Mouse (Mus musculus) liver, postnatal 0 days (tissue): ENCODE data around the gene Myod1.

Experiments used
- CTCF ChIP-seq: sonication (generic); IDR thresholded peaks from 2 replicates; pipeline ENCODE4 v1.5.1; 2016; ENCODE audit warnings: antibody characterized with exemption, low read depth
- EP300 ChIP-seq: IDR thresholded peaks from 2 replicates; pipeline ENCODE4 v1.6.1; 2016; ENCODE audit warnings: antibody characterized with exemption, low read depth, mild to moderate bottlenecking

DNA sequence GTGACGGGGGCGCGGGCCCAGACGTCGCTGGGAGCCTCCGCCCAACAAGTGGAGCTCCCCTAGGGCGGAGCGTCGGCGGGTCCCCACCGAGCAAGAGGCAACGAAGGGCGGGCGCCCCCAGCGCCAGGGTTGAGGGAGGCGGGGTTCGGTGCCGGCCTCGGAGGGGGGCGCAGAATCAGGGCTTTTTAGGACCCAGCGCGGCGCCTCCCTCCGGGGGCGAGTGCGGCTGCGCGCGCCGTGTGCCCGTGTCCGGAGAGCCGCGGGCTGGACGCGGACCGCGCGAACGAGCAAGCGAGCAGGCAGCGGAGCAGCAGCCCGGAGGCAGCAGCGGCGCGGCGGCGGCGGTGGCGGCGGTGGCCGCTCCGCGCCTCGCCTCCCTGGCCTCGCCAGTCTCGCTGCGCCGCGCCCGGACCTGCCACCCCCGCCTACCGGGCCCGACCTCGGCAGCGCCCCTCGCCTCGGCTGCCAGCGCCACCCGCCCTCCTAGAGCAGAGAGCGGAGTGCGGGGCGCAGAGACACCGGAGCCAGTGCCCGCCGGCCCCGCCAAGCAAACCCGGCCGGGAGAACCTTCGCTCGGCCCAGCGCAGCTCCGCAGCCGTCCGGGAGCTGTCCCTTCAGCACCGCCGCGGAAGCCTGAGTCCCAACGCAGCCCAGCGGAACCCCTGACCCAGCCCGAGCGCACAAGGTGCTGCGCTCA, 20.1 kb downstream of the Myod1 start, which contains the start of gene Kcnc1:
- TF ChIP-seq CTCF, result no peak
- no peak for TF ChIP-seq EP300
